Mouse (Mus musculus): ENCODE results near the gene Ppard. TPM values are rescaled to one million over a fixed set of nuclear protein-coding genes. Genes with fewer than 3 reads are reported as not detected.

Gene Ppard
- polyA plus RNA-seq, 1 experiment from 2014 or later = 4.6 TPM

DNA sequence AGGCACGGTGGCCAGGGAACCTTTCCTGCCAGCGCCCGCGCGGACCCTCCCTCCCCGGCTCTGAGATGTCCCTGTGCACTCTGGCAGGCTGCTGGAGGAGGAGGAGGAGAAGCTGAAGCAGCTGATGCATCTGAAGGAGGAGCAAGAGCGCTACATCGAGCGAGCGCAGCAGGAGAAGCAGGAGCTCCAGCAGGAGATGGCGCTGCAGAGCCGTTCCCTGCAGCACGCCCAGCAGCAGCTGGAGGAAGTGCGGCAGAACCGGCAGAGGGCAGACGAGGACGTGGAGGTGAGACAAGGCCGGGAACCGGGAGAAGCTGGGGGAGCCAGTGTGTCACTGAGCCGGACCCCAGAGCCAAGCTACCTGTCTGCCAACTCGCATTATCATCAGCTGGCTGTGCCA is 6.5 kb upstream of the Ppard start:
- no peaks in the 10 kb centered on the region for H3K9me3 ChIP-seq
- H3K4me3 ChIP-seq (replicated peaks) = peak overlapping the region; percentile 24; the same call in 1 of the 2 replicates
- no peak overlapping the region for H3K9ac ChIP-seq
- H3K27ac ChIP-seq = no peak overlapping the region
- ATAC-seq (ENCODE audit: insufficient read depth, low FRiP score, low read depth) = 0 out of 2 replicates have a peak, but pooled peaks have one; percentile 12
- peaks cover 19% of the 10 kb centered on the region; the same call in 1 of the 2 replicates for H3K4me1 ChIP-seq
- H3K36me3 ChIP-seq = peaks cover 5% of the 10 kb centered on the region; the same call in 1 of the 2 replicates
- WGBS = 5% methylated on average over 21 of the region's 21 CpGs
- peak overlapping the region; percentile 65 for H3K4me2 ChIP-seq
- H3K27me3 ChIP-seq (replicated peaks) = no peaks in the 10 kb centered on the region

DNA sequence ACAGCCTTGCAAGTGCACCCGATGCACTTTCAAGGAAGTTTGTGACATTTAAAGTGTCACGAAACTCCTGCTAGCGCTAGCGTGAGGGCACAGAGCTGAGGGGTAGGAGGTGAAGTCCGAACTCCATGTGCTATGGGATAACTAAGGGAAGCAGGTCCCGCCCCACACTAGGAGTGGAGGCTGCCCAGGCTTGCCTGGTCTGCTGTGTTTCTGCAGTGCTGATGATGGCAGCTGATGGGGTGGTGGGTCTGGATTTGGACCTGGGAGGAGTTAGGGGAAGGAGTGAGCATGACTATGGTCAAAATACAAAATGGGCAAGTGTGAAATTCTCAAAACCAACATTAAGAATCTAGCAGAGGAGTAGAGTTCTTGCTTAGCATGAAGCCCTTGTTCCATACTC is 2.0 kb upstream of the Ppard start:
- no peak overlapping the region for H3K9ac ChIP-seq
- H3K4me3 ChIP-seq (replicated peaks) = no peak overlapping the region
- ATAC-seq (ENCODE audit: insufficient read depth, low FRiP score, low read depth) = no peak
- H3K4me2 ChIP-seq = no peak overlapping the region
- no peaks in the 10 kb centered on the region for H3K27me3 ChIP-seq (replicated peaks)
- H3K9me3 ChIP-seq = no peaks in the 10 kb centered on the region
- H3K4me1 ChIP-seq = peaks cover 22% of the 10 kb centered on the region
- WGBS = 74% methylated on average over 6 of the region's 6 CpGs
- no peak overlapping the region for H3K27ac ChIP-seq
- peaks cover 5% of the 10 kb centered on the region; the same call in 1 of the 2 replicates for H3K36me3 ChIP-seq

GRCm38 (mm10) chr17:28231026-28231736 is 1.3 kb upstream of the Ppard start:
- Histone ChIP-seq H3K27ac (no peak overlapping the region), H3K27me3 (replicated peaks) (no peaks in the 10 kb centered on the region), H3K4me3 (replicated peaks) (no peak overlapping the region), H3K36me3 (peaks cover 5% of the 10 kb centered on the region; the same call in 1 of the 2 replicates), H3K4me1 (peaks cover 17% of the 10 kb centered on the region), H3K4me2 (no peak overlapping the region), H3K9ac (no peak overlapping the region), H3K9me3 (no peaks in the 10 kb centered on the region)
- no peak for ATAC-seq (ENCODE audit: insufficient read depth, low FRiP score, low read depth)
- WGBS = 84% methylated on average over 18 of the region's 18 CpGs

GRCm38 (mm10) chr17:28233091-28233731 is 711 bp downstream of the Ppard start:
- Histone ChIP-seq H3K36me3 (no peaks in the 10 kb centered on the region), H3K9ac (peak overlapping the region; percentile 95), H3K4me1 (peaks cover 17% of the 10 kb centered on the region), H3K27me3 (replicated peaks) (no peaks in the 10 kb centered on the region), H3K27ac (peak overlapping the region; percentile 91), H3K9me3 (no peaks in the 10 kb centered on the region), H3K4me3 (replicated peaks) (peak overlapping the region; percentile 90), H3K4me2 (peak overlapping the region; percentile 87)
- ATAC-seq (ENCODE audit: insufficient read depth, low FRiP score, low read depth) = no peak; the same call in 1 of the 2 replicates
- WGBS = 4% methylated on average over 17 of the region's 17 CpGs

- peak overlapping the region; percentile 55 for H3K27ac ChIP-seq
- no peak overlapping the region for H3K4me3 ChIP-seq (replicated peaks)
These were observed 2.1 kb downstream of the Ppard start for GRCm38 (mm10) chr17:28234641-28235040.

DNA sequence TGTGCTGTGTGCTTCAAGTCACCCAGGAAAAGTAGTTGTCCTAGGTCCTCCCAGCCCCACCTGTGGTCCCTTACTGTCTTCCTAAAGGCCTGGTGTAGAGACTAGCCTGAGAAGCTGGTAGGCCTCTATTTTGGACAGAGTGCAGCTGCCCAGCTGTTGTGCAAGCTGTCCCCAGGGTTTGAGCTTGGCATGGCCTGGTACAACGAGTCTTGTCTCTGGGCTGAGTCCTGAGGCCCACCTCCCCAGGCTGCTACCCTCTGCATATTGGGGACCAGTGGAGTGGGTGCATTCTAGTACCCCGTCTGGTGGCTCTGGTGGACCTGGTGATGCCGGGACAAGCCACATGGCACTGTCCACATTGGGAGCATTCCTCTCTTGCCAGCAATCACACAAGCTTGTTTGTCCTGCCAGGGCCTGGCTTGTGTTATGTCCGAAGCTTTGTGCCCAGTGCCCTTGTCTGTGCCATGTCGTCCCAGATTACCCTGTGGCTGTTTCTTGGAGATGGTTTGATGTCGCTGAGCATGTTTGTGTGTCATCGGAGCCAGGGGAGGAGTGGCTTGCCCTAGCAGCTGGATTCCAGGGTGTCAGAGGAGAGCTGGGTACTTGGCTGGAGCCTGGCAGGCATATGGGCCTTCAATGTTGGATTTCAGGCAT is 3.6 kb downstream of the Ppard start:
- Histone ChIP-seq H3K9ac (no peak overlapping the region), H3K27me3 (replicated peaks) (no peaks in the 10 kb centered on the region), H3K36me3 (0 out of 2 replicates have a peak, but pooled peaks cover 6% of the 10 kb centered on the region), H3K9me3 (no peaks in the 10 kb centered on the region), H3K27ac (no peak overlapping the region), H3K4me2 (no peak overlapping the region), H3K4me3 (replicated peaks) (no peak overlapping the region), H3K4me1 (peaks cover 17% of the 10 kb centered on the region)
- 76% methylated on average over 7 of the region's 7 CpGs for WGBS
- ATAC-seq (ENCODE audit: insufficient read depth, low FRiP score, low read depth) = no peak

More at GRCm38 (mm10) chr17:28234641-28235040, 2.1 kb downstream of the Ppard start:
- ATAC-seq (ENCODE audit: insufficient read depth, low FRiP score, low read depth) = no peak
- Histone ChIP-seq H3K9me3 (no peaks in the 10 kb centered on the region), H3K9ac (no peak overlapping the region), H3K4me2 (peak overlapping the region; percentile 27; the same call in 1 of the 2 replicates), H3K36me3 (0 out of 2 replicates have a peak, but pooled peaks cover 3% of the 10 kb centered on the region), H3K27me3 (replicated peaks) (no peaks in the 10 kb centered on the region), H3K4me1 (peaks cover 17% of the 10 kb centered on the region)
- 80% methylated on average over 5 of the region's 5 CpGs for WGBS

- no peak overlapping the region for H3K4me2 ChIP-seq
- no peaks in the 10 kb centered on the region for H3K9me3 ChIP-seq
- no peaks in the 10 kb centered on the region for H3K27me3 ChIP-seq (replicated peaks)
- H3K9ac ChIP-seq = no peak overlapping the region
- ATAC-seq (ENCODE audit: insufficient read depth, low FRiP score, low read depth) = no peak
- H3K36me3 ChIP-seq = 0 out of 2 replicates have a peak, but pooled peaks cover 6% of the 10 kb centered on the region
- WGBS = 74% methylated on average over 4 of the region's 4 CpGs
- H3K4me3 ChIP-seq (replicated peaks) = no peak overlapping the region
- peaks cover 17% of the 10 kb centered on the region for H3K4me1 ChIP-seq
- H3K27ac ChIP-seq = no peak overlapping the region
These were observed 4.1 kb downstream of the Ppard start for GRCm38 (mm10) chr17:28236636-28237015.

DNA sequence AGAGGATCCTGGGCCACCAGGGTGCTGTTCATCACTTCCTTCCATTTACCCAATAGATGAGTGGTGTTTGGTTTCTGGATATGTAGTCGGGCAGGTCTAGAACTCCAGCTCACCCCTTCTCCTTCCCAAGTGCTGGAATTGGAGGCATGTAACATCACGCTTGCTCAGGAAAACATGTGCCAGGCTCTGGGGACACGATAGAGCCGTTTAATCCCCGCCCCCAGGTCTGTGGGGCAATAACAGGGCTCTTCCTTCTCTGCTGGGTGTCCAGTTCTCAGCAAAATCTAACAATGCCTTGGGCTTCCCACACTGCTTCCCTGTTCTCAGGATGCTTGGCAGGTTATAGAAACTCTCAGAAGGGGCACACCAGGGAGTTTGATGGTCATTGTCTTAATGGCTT is 4.9 kb downstream of the Ppard start:
- Histone ChIP-seq H3K36me3 (0 out of 2 replicates have a peak, but pooled peaks cover 6% of the 10 kb centered on the region), H3K4me3 (replicated peaks) (no peak overlapping the region), H3K4me2 (no peak overlapping the region), H3K9me3 (no peaks in the 10 kb centered on the region), H3K27me3 (replicated peaks) (no peaks in the 10 kb centered on the region), H3K27ac (no peak overlapping the region), H3K4me1 (peaks cover 14% of the 10 kb centered on the region), H3K9ac (no peak overlapping the region)
- ATAC-seq (ENCODE audit: insufficient read depth, low FRiP score, low read depth) = no peak
- 79% methylated on average over 5 of the region's 5 CpGs for WGBS

GRCm38 (mm10) chr17:28237874-28238273 is 5.4 kb downstream of the Ppard start:
- ATAC-seq (ENCODE audit: insufficient read depth, low FRiP score, low read depth) = peak; percentile 37; the same call in 1 of the 2 replicates
- peaks cover 14% of the 10 kb centered on the region for H3K4me1 ChIP-seq
- no peaks in the 10 kb centered on the region for H3K9me3 ChIP-seq
- no peak overlapping the region for H3K4me2 ChIP-seq
- no peak overlapping the region for H3K9ac ChIP-seq
- H3K27me3 ChIP-seq (replicated peaks) = no peaks in the 10 kb centered on the region
- H3K36me3 ChIP-seq = 0 out of 2 replicates have a peak, but pooled peaks cover 6% of the 10 kb centered on the region
- 81% methylated on average over 6 of the region's 6 CpGs for WGBS
- H3K4me3 ChIP-seq (replicated peaks) = no peak overlapping the region
- H3K27ac ChIP-seq = no peak overlapping the region

DNA sequence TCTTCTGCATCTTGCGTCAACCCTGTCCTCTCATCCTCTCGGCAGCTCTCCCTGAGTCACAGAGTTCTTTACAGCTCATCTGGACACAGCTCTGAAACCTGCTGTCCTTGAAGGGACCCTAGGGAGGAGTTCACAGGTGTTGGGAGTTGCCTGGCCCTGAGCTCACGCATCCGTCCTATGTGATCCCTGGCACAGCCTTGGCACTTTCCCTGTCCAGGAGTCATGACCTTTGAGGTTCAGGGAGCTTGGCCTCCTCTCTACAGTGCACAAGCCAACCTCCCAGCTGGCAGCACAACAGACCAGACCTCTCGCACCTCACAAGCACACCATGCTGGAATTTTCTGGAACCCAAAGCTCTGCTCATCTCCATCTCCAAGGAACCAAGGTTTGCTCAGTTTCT is 8.3 kb downstream of the Ppard start:
- no peak overlapping the region for H3K4me3 ChIP-seq (replicated peaks)
- ATAC-seq (ENCODE audit: insufficient read depth, low FRiP score, low read depth) = no peak
- no peak overlapping the region for H3K4me2 ChIP-seq
- H3K9me3 ChIP-seq = no peaks in the 10 kb centered on the region
- no peak overlapping the region for H3K9ac ChIP-seq
- H3K27ac ChIP-seq = no peak overlapping the region
- no peaks in the 10 kb centered on the region for H3K27me3 ChIP-seq (replicated peaks)
- H3K4me1 ChIP-seq = peaks cover 13% of the 10 kb centered on the region
- WGBS = 91% methylated on average over 5 of the region's 5 CpGs
- H3K36me3 ChIP-seq = 0 out of 2 replicates have a peak, but pooled peaks cover 6% of the 10 kb centered on the region

- no peak for ATAC-seq (ENCODE audit: insufficient read depth, low FRiP score, low read depth)
- Histone ChIP-seq H3K4me1 (peaks cover 13% of the 10 kb centered on the region), H3K9ac (no peak overlapping the region), H3K36me3 (0 out of 2 replicates have a peak, but pooled peaks cover 6% of the 10 kb centered on the region), H3K9me3 (no peaks in the 10 kb centered on the region), H3K4me3 (replicated peaks) (no peak overlapping the region), H3K27ac (no peak overlapping the region), H3K27me3 (replicated peaks) (no peaks in the 10 kb centered on the region), H3K4me2 (no peak overlapping the region)
- 73% methylated on average over 6 of the region's 6 CpGs for WGBS
These were observed 9.8 kb downstream of the Ppard start for GRCm38 (mm10) chr17:28242296-28242695.
